Mouse (Mus musculus) natural killer cell, adult 2 months (primary cell): ENCODE data around the gene Snapc5.

ENCODE experiments used
- DNase-seq, 2 experiments: peaks; one replicate each; pipeline ENCODE4 v3.0.0; 2022; ENCODE audit warnings: low spot score in 2 of 2

The Snapc5 gene

DNA sequence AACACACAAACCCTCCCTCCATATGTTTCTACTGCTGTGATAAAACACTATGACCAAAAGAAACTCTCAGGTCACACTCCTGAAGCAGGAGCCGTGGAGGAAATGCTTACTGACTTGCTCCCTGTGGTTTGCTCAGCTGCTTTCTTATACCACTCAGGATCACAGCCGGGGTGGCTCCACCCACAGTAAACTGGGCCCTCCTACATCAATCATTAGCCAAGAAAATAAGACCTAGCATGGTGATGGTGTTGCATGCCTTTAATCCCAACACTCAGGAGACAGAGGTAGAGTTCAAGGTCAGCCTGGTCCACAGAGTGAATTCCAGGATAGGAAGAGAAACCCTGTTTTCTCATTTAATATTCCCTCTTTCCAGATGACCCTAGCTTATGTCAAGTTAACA, 20.8 kb downstream of the Snapc5 start:
- no peak for DNase-seq

- DNase-seq: no peak
Measured at GRCm38 (mm10) chr9:64202331-64202730, 23.3 kb downstream of the Snapc5 start.

DNA sequence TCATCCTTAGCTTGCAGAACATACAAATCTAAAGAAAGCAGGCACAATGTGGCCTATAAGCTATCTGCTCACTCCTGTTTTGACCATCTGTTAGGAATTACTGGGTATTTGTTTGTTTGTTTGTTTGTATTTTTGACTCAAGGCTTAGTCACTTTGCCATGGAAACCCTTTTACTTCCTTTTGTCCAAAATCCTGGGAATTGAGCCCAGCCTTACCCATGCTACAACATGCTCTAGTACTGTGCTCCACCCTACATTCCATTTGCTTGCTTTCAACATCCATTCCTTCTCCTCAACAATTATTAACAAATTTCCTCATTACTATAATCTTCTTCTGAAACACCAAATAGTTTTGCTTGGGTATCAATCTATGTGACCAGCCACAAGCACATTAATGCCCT, 23.8 kb downstream of the Snapc5 start:
- DNase-seq: no peak

GRCm38 (mm10) chr9:64207509-64208084, 28.5 kb downstream of the Snapc5 start:
- no peak for DNase-seq

DNA sequence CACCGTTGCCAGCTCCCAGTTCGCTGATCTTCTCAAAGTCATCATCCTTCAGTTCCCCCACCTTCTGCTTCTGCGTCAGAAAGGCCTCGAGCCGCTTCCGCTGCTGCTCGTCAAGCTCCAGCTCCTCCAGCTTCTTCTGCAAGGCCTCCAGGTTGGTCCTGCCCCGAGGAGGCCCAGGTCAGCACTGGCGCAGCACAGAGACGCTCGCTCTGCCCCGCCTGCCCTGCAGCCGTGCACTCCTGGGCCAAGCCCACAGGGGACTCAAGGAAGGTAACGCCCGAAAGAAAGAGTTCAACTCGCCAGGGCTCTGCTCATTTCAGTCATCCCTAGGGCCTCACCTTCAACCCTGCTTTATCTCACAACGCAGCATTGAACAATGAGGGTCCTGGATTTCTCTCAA, 35.4 kb downstream of the Snapc5 start:
- no peak for DNase-seq

DNA sequence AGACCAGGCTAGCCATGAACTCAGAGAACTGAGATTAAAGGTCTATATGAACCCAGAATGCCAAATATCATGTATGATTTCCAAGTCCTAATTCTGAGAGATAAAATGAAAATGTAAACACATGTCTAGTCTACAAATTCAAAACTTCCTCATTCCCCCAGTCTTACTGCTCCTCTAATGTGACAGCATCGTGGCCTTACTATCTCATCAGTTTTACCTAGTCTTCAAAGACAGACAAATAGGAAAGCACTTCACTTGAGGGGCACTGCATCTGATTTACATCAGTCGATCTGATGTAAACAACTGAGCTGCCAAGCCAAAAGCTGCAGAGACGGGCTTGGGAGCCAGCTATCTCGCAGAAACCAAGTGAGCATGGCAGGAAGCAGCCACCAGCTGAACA, 37.0 kb downstream of the Snapc5 start:
- no peak for DNase-seq

DNA sequence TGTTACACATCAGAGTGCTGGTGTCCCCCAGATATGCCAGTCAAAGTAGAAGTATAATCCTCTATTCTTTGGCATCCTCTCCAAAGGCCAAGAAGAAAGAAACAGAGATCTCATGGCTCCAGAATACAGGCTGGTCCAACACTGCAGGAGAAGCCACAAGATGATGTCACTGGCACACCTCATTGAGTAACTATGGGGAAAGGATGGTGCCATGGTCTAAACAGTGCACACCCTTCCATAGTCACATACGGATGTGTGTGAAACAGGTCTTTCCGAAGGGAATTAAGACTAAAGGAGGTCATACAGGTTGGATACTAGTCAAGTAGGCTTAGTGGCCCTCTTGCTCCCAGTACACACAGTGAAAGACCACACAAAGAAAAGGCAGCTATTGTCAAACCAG, 37.6 kb downstream of the Snapc5 start:
- no peak for DNase-seq

- DNase-seq: no peak
Measured at GRCm38 (mm10) chr9:64217887-64218286, 38.8 kb downstream of the Snapc5 start.

DNA sequence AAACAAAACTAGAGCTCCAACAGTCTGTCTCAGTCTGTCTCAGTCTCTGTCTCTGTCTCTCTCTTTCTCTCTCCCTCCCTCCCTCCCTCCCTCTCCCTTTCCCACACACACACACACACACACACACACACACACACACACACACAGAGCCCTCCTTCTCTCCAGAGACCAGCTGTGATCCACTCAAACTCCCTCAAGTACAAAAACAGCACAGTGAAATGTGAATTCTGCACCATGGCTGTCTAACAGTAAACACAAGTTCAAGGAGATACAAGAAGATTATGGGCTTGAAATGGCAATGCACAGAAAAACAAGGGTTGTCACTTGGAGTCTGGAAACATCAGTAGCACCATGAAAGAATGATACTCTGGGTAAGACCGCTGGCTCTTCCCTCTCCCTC, 40.2 kb downstream of the Snapc5 start:
- no peak for DNase-seq

GRCm38 (mm10) chr9:64219772-64220420, 40.8 kb downstream of the Snapc5 start:
- DNase-seq: no peak

GRCm38 (mm10) chr9:64220603-64221002, 41.5 kb downstream of the Snapc5 start:
- DNase-seq: no peak

- no peak for DNase-seq
Measured at GRCm38 (mm10) chr9:64221480-64221879, 42.4 kb downstream of the Snapc5 start.

- DNase-seq: no peak
Measured at GRCm38 (mm10) chr9:64222098-64222497, 43.0 kb downstream of the Snapc5 start.

DNA sequence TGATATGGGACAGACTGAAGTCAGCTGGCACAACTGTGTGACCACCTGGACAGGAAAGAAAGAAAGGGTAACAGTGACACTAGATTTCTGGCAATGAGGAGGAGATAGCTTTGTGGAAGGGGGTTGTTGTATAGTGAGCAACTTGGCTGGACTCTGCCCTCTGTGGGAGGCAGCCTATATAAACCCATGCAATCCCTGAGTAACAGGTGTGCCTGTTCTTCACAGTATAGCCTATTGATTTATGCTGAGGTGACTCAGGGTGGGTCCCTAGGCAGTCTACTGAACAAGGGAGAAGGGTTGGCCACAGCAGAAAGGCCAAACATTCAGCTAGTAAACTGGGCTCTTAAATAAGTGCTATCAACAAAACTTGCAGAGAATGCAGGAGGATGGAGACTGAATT, 46.7 kb downstream of the Snapc5 start:
- DNase-seq: no peak

- peak; percentile 5 to 14 for DNase-seq
Measured at GRCm38 (mm10) chr9:64227736-64228135, 48.7 kb downstream of the Snapc5 start.

DNA sequence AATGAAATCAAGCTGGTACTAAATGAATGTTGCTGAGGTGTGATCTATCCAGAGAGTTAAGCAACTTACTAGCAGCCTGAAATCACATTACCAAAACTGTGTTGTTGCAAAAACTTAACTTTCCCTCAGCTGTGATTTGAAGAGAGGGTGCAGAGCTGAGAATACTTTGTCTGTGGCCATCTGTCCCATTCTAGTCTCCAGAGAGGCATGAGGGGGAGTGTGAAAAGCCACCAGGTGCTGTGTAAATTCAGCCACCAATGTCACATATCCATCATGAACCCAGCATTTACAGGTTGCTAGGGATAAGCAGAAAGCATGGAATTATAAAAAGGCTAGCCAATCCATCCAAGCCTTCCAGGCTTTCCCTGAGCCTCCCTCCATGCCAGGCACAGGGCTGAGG, 49.9 kb downstream of the Snapc5 start:
- no peak for DNase-seq

DNA sequence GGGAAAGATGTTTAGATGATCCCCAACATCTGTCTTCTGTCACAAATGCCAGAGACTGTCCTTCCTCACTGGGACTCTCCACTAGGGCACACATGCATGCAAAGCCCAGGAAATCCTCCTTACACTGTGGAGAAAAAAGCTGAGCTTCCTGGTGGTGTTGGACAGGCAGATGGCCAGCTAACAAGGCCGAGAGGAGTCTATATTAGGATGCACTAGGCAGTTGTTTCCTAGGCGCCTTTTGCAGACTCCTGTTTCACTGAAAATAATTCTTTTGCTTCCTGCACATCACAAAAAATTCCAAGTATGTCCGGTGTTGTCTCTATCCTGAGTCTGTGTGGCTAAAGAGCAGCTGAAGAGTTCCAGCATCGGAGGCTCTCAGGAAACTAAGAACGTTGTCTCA, 52.1 kb downstream of the Snapc5 start:
- no peak for DNase-seq

GRCm38 (mm10) chr9:64231674-64232073, 52.6 kb downstream of the Snapc5 start:
- DNase-seq: no peak

DNA sequence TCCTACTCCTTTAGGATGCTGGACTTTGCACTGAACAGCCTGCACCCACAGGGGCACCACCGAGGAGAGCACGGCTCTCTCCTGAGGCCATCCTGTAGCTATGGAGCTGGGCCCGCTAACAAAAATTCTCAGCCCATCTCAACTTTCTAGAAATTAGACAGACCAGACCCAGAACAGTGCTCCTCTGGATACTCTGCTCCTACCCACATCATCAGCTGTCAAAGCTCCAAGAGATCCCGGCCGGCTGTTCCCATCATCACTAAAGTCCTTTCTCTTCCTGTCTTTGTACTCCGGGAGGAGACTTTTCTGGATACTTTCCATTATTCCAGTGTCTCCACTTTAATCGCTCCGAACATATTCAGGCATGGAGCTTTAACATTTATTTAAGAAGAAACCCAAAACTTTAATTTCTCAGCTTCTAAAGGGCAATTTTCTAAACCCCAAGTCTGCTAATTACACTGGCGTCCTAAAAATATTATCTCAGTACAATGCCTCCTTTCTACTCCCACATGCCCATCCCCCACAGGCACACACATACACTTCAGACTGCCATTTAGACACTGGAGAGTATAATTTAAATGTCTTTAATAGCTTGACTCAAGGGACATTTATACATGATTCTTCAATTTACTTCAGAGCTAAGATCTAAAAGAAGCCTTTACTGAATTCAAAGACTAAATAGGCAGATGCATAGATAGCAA, 53.3 kb downstream of the Snapc5 start:
- no peak for DNase-seq
